Mouse (Mus musculus): ENCODE measurements at regions not wholly inside any gene's neighbourhood (a gene's known extent, or its start where the extent isn't known, plus 50 kb on each side); places are given as distances from the start of the nearest gene placed in this dataset.

GRCm38 (mm10) chr4:9094076-9094475 lies 855.2 kb upstream of the Car8 start:
- in situ Hi-C loops (cut with MboI, MseI), result loop anchor here (10.0 kb wide), 3 partner anchors 59 to 429 kb away; no protein-coding TSS in a partner anchor

- in situ Hi-C loops (cut with MboI, MseI), result no loop called here
These were observed 844.7 kb upstream of the Car8 start for GRCm38 (mm10) chr4:9083526-9083925.

- in situ Hi-C loops (cut with MboI, MseI), result no loop called here
These were observed 843.1 kb upstream of the Car8 start for GRCm38 (mm10) chr4:9081701-9082562.

GRCm38 (mm10) chr4:9080821-9081493 lies 842.1 kb upstream of the Car8 start:
- in situ Hi-C loops (cut with MboI, MseI), result no loop called here

- in situ Hi-C loops (cut with MboI, MseI), result no loop called here
These were observed 841.0 kb upstream of the Car8 start for GRCm38 (mm10) chr4:9079828-9080245.

GRCm38 (mm10) chr4:9074447-9074846 lies 835.6 kb upstream of the Car8 start:
- in situ Hi-C loops (cut with MboI, MseI), result loop anchor here (25.0 kb wide), 1 partner anchor 662 kb away; no protein-coding TSS in a partner anchor

- in situ Hi-C loops (cut with MboI, MseI), result loop anchor here (25.0 kb wide), 1 partner anchor 662 kb away; no protein-coding TSS in a partner anchor
These were observed 835.0 kb upstream of the Car8 start for GRCm38 (mm10) chr4:9073736-9074428.

- in situ Hi-C loops (cut with MboI, MseI), result loop anchor here (25.0 kb wide), 1 partner anchor 660 kb away; no protein-coding TSS in a partner anchor
These were observed 833.5 kb upstream of the Car8 start for GRCm38 (mm10) chr4:9072321-9072720.

- in situ Hi-C loops (cut with MboI, MseI), result loop anchor here (25.0 kb wide), 1 partner anchor 656 kb away; no protein-coding TSS in a partner anchor
These were observed 829.0 kb upstream of the Car8 start for GRCm38 (mm10) chr4:9067874-9068273.

- in situ Hi-C loops (cut with MboI, MseI), result loop anchor here (25.0 kb wide), 1 partner anchor 654 kb away; no protein-coding TSS in a partner anchor
These were observed 827.4 kb upstream of the Car8 start for GRCm38 (mm10) chr4:9065981-9066815.

GRCm38 (mm10) chr4:9061941-9062340 lies 823.1 kb upstream of the Car8 start:
- in situ Hi-C loops (cut with MboI, MseI), result loop anchor here (25.0 kb wide), 1 partner anchor 650 kb away; no protein-coding TSS in a partner anchor

GRCm38 (mm10) chr4:9060221-9060620 lies 821.4 kb upstream of the Car8 start:
- in situ Hi-C loops (cut with MboI, MseI), result loop anchor here (25.0 kb wide), 1 partner anchor 648 kb away; no protein-coding TSS in a partner anchor

GRCm38 (mm10) chr4:9057676-9058075 lies 818.8 kb upstream of the Car8 start:
- in situ Hi-C loops (cut with MboI, MseI), result loop anchor here (25.0 kb wide), 1 partner anchor 645 kb away; no protein-coding TSS in a partner anchor

GRCm38 (mm10) chr4:9057113-9057512 lies 818.3 kb upstream of the Car8 start:
- in situ Hi-C loops (cut with MboI, MseI), result loop anchor here (25.0 kb wide), 1 partner anchor 645 kb away; no protein-coding TSS in a partner anchor

- in situ Hi-C loops (cut with MboI, MseI), result loop anchor here (25.0 kb wide), 1 partner anchor 644 kb away; no protein-coding TSS in a partner anchor
These were observed 817.0 kb upstream of the Car8 start for GRCm38 (mm10) chr4:9055876-9056275.

GRCm38 (mm10) chr4:9055266-9055820 lies 816.5 kb upstream of the Car8 start:
- in situ Hi-C loops (cut with MboI, MseI), result loop anchor here (25.0 kb wide), 1 partner anchor 643 kb away; no protein-coding TSS in a partner anchor

- in situ Hi-C loops (cut with MboI, MseI), result no loop called here
These were observed 810.0 kb upstream of the Car8 start for GRCm38 (mm10) chr4:9048817-9049216.

GRCm38 (mm10) chr4:9047151-9047550 lies 808.3 kb upstream of the Car8 start:
- in situ Hi-C loops (cut with MboI, MseI), result no loop called here

- in situ Hi-C loops (cut with MboI, MseI), result no loop called here
These were observed 807.6 kb upstream of the Car8 start for GRCm38 (mm10) chr4:9046436-9046835.

- in situ Hi-C loops (cut with MboI, MseI), result no loop called here
These were observed 807.2 kb upstream of the Car8 start for GRCm38 (mm10) chr4:9046030-9046429.

Data from regulatory T cell (primary cell).